ENCODE assay signal across 15 mouse cellular contexts in the genomic region with DNA sequence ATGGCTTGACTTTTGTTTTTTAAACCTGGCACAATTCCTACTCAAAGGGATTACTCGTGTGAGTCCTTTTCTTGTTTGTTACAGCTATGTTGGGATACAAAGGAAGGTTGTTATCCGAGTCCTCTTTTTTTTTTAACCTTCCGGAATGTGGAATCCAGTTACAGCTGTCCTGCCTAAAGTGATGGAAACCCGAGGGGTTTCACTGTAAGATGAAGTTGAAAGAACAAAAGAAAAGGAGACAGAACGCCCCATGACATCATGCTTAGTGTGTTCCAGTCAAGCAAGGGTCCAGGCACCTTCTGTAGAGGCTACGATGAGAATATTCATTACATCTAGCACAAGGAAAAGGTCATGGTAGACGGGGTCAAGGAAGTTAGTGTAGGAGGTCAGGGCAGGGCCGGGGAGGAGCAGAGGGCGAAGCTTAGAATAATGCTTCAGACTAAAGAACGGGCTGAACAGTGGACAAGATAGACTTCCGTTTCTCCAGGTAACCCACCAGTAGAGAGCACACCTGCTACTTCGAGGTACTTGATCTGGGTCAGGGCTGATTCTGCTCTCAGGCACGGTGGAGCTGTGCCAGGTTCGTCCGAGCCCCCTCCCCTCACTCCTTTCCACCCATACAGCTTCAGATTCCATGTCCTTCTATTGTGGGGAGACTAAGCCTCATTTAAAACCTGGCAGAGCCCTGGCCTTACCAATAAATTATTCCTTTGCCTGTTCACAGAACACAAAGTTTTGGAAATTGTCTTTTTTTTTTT. TPM values are rescaled to one million over a fixed set of nuclear protein-coding genes. Genes with fewer than 3 reads are reported as not detected.
DNase-seq lines count a peak whose midpoint lies in the region; ATAC-seq and TF ChIP-seq lines count a peak whose summit lies in the region.
"Had no signal": no experiment of that assay in that cellular context is flagged by ENCODE, and none has a peak within 500 bp of the region (broad histone marks: within the 10 kb centered on the region; RNA-seq: fewer than 3 reads in every experiment).

No protein-coding gene starts in this region.

- H3K4me2 ChIP-seq in hindbrain, postnatal 0 days (ENCODE audit: low read depth, low read length): no peak overlapping the region
- peak overlapping the region; percentile 30 for H3K4me2 ChIP-seq in forebrain, postnatal 0 days (ENCODE audit: low read depth)
- no peak overlapping the region for H3K4me2 ChIP-seq in intestine, embryonic 15.5 days (replicated peaks)
- H3K4me2 ChIP-seq: liver, embryonic 13.5 days had no signal

- H3K27ac ChIP-seq in hindbrain, embryonic 10.5 days: 0 out of 2 replicates have a peak overlapping the region, but pooled peaks have one; percentile 8
- no peak overlapping the region for H3K27ac ChIP-seq in hindbrain, postnatal 0 days
- H3K27ac ChIP-seq in forebrain, postnatal 0 days (ENCODE audit: low read depth, low read length): no peak overlapping the region
- H3K27ac ChIP-seq in intestine, embryonic 15.5 days: no peak overlapping the region
- H3K27ac ChIP-seq: left cerebral cortex, adult 2 months; liver, embryonic 13.5 days had no signal

- no peak overlapping the region for H3K9ac ChIP-seq in hindbrain, postnatal 0 days (replicated peaks; ENCODE audit: low read length)
- peak overlapping the region; percentile 39 for H3K9ac ChIP-seq in forebrain, postnatal 0 days
- H3K9ac ChIP-seq in intestine, embryonic 15.5 days: no peak overlapping the region
- H3K9ac ChIP-seq: liver, embryonic 13.5 days had no signal

- no peak overlapping the region for H3K4me3 ChIP-seq in hindbrain, embryonic 10.5 days
- H3K4me3 ChIP-seq in hindbrain, postnatal 0 days (ENCODE audit: low read length): no peak overlapping the region
- H3K4me3 ChIP-seq in forebrain, postnatal 0 days (ENCODE audit: low read depth, low read length): 0 out of 2 replicates have a peak overlapping the region, but pooled peaks have one; percentile 5
- no peak overlapping the region for H3K4me3 ChIP-seq in intestine, embryonic 15.5 days (replicated peaks)
- H3K4me3 ChIP-seq: left cerebral cortex, adult 2 months; liver, embryonic 13.5 days had no signal

- TF ChIP-seq CTCF in hindbrain, postnatal 0 days (IDR thresholded peaks at IDR 0.05; ENCODE audit: low read depth): no peak
- TF ChIP-seq CTCF in forebrain, postnatal 0 days (IDR thresholded peaks at IDR 0.05; ENCODE audit: low read depth): no peak

- no peak for DNase-seq in hindbrain, embryonic 10.5 days (ENCODE audit: low spot score)
- no peak for DNase-seq in hindbrain, postnatal 0 days (ENCODE audit: low spot score)
- DNase-seq in ES-CJ7 (ENCODE audit: low read depth, low spot score): peak; percentile 27
- peak; percentile 49 for DNase-seq in embryo, embryonic 11 days
- peak; percentile 60 for DNase-seq in forebrain, postnatal 0 days
- DNase-seq in gastrocnemius, postnatal 14 days: no peak
- DNase-seq: gastrocnemius, postnatal 36 days; kidney, postnatal 10 days; liver, embryonic 13.5 days; lung, postnatal 4 days; right cerebral cortex, adult 18-20 months; thymus, postnatal 36 days had no signal

- H3K4me1 ChIP-seq in hindbrain, embryonic 10.5 days (replicated peaks): peaks cover 16% of the 10 kb centered on the region
- no peaks in the 10 kb centered on the region for H3K4me1 ChIP-seq in hindbrain, postnatal 0 days (ENCODE audit: insufficient read depth, low read length)
- peaks cover 7% of the 10 kb centered on the region; the same call in 1 of the 2 replicates for H3K4me1 ChIP-seq in forebrain, postnatal 0 days (ENCODE audit: insufficient read depth)
- H3K4me1 ChIP-seq in intestine, embryonic 15.5 days (replicated peaks): no peaks in the 10 kb centered on the region
- H3K4me1 ChIP-seq: liver, embryonic 13.5 days had no signal

- intact Hi-C loops in gastrocnemius, postnatal 14 days (cut with DNase I; ENCODE audit: low total_unique reads): no loop called here

- H3K36me3 ChIP-seq in hindbrain, embryonic 10.5 days: peaks cover 10% of the 10 kb centered on the region
- no peaks in the 10 kb centered on the region for H3K36me3 ChIP-seq in hindbrain, postnatal 0 days (ENCODE audit: insufficient read depth, low read length)
- H3K36me3 ChIP-seq in forebrain, postnatal 0 days (ENCODE audit: insufficient read depth): no peaks in the 10 kb centered on the region
- H3K36me3 ChIP-seq in intestine, embryonic 15.5 days: no peaks in the 10 kb centered on the region
- H3K36me3 ChIP-seq: liver, embryonic 13.5 days had no signal

- H3K9me3 ChIP-seq in hindbrain, embryonic 10.5 days: 0 out of 2 replicates have a peak, but pooled peaks cover 3% of the 10 kb centered on the region
- no peaks in the 10 kb centered on the region for H3K9me3 ChIP-seq in hindbrain, postnatal 0 days (ENCODE audit: low read length)
- H3K9me3 ChIP-seq in forebrain, postnatal 0 days (ENCODE audit: low read length): no peaks in the 10 kb centered on the region
- H3K9me3 ChIP-seq in intestine, embryonic 15.5 days: no peaks in the 10 kb centered on the region
- H3K9me3 ChIP-seq: liver, embryonic 13.5 days had no signal

- no peaks in the 10 kb centered on the region for H3K27me3 ChIP-seq in hindbrain, embryonic 10.5 days (ENCODE audit: insufficient read depth, poor library complexity, severe bottlenecking)
- H3K27me3 ChIP-seq in hindbrain, postnatal 0 days (ENCODE audit: insufficient read depth, low read length): no peaks in the 10 kb centered on the region
- no peaks in the 10 kb centered on the region for H3K27me3 ChIP-seq in forebrain, postnatal 0 days (ENCODE audit: insufficient read depth, low read length)
- H3K27me3 ChIP-seq in intestine, embryonic 15.5 days (replicated peaks): no peaks in the 10 kb centered on the region
- H3K27me3 ChIP-seq: liver, embryonic 13.5 days had no signal

- no peak for ATAC-seq in hindbrain, postnatal 0 days
- peak; percentile 34; the same call in 1 of the 2 replicates for ATAC-seq in forebrain, postnatal 0 days
- no peak for ATAC-seq in intestine, embryonic 15.5 days
- no peak for ATAC-seq in CD4-positive, CD25-positive, alpha-beta regulatory T cell, adult 4 months

- 45% methylated on average over 15 of the region's 15 CpGs for WGBS in hindbrain, embryonic 10.5 days
- WGBS in hindbrain, postnatal 0 days: 45% methylated on average over 15 of the region's 15 CpGs
- WGBS in forebrain, postnatal 0 days: 26% methylated on average over 15 of the region's 15 CpGs
- WGBS in intestine, embryonic 15.5 days: 59% methylated on average over 15 of the region's 15 CpGs

RNA-seq across cellular contexts. Expression of a gene that starts 37.7 kb away (rescaled TPM):
- 11.9 and 14.9 TPM in 2 replicates for polyA plus RNA-seq in hindbrain, embryonic 10.5 days (2016; fragmentation: Nextera tagmentation; extraction: Ambion mirVana)
- 18.7 and 22.4 TPM in 2 replicates for total RNA-seq in hindbrain, postnatal 0 days (2014; rRNA removed)
- 13.1 and 14.4 TPM in 2 replicates for polyA plus RNA-seq in hindbrain, postnatal 0 days (2015; fragmentation: Nextera tagmentation; extraction: Ambion mirVana)
- 16.5 and 19.9 TPM in 2 replicates for total RNA-seq in forebrain, postnatal 0 days (2014; rRNA removed)
- polyA plus RNA-seq in forebrain, postnatal 0 days (2015; fragmentation: Nextera tagmentation; extraction: Ambion mirVana): 12.4 and 13.1 TPM in 2 replicates
- total RNA-seq in gastrocnemius, postnatal 14 days (2021): 1 to 10 TPM; 5.2 to 5.5 TPM
- polyA plus RNA-seq in intestine, embryonic 15.5 days (2015; fragmentation: Nextera tagmentation; extraction: Ambion mirVana): 11.2 and 12.3 TPM in 2 replicates
- polyA plus RNA-seq in CD4-positive, CD25-positive, alpha-beta regulatory T cell, adult 4 months (2017; shearing (Covaris generic)): 1 to 10 TPM; 2.7 to 3.3 TPM

Comparison
In these comparisons a context has a peak if more than half of its experiments do, and no peak if none do; other contexts are left out.
1. DNase-seq: peak in ES-CJ7 (single experiment), embryo, embryonic 11 days (single experiment) and forebrain, postnatal 0 days (single experiment); none in hindbrain, embryonic 10.5 days (single experiment), hindbrain, postnatal 0 days (single experiment) and gastrocnemius, postnatal 14 days (single experiment).